Mouse (Mus musculus) MEL (cell line): ENCODE results near the gene Fam110c.

Source experiments
- BHLHE40 ChIP-seq: IDR thresholded peaks from 2 replicates; pipeline ENCODE4 v1.6.1; 2012; ENCODE audit warnings: low read depth, mild to moderate bottlenecking, inconsistent platforms, low read length, improper control_type of control experiment, borderline replicate concordance
- CTCF ChIP-seq, 3 experiments: IDR thresholded peaks in 2 of 3; conservative IDR thresholded peaks in 1 of 3; 2 replicates each; pipeline ENCODE4 v1.5.1; 2011 to 2012; ENCODE audit warnings: low read length in 3 of 3, low read depth in 2 of 3, mild to moderate bottlenecking in 2 of 3, improper control_type of control experiment in 1 of 3, inconsistent platforms in 1 of 3, mixed read lengths in 1 of 3, moderate library complexity in 1 of 3; ENCODE audit not compliant: control insufficient read depth in 1 of 3, insufficient read depth in 1 of 3, poor library complexity in 1 of 3, severe bottlenecking in 1 of 3
- GATA1 ChIP-seq: IDR thresholded peaks from 2 replicates; pipeline ENCODE4 v1.6.1; 2011; ENCODE audit warnings: low read depth, low read length, improper control_type of control experiment
- HCFC1 ChIP-seq: IDR thresholded peaks from 2 replicates; pipeline ENCODE4 v1.6.1; 2012; ENCODE audit warnings: low read depth, mild to moderate bottlenecking, inconsistent platforms, low read length, improper control_type of control experiment, moderate library complexity
- MEF2A ChIP-seq: IDR thresholded peaks from 2 replicates; pipeline ENCODE4 v1.6.1; 2014; ENCODE audit warnings: low read depth, mild to moderate bottlenecking, inconsistent platforms, low read length, improper control_type of control experiment; ENCODE audit not compliant: poor library complexity, insufficient replicate concordance, severe bottlenecking; ENCODE audit errors: extremely low read depth
- MXI1 ChIP-seq: IDR thresholded peaks from 2 replicates; pipeline ENCODE4 v1.6.1; 2011; ENCODE audit warnings: mild to moderate bottlenecking, low read depth, low read length, improper control_type of control experiment
- MYC ChIP-seq: IDR thresholded peaks from 2 replicates; pipeline ENCODE4 v1.6.1; 2011; ENCODE audit warnings: low read depth, mild to moderate bottlenecking, low read length, improper control_type of control experiment, moderate library complexity
- NRF1 ChIP-seq: IDR thresholded peaks from 2 replicates; pipeline ENCODE4 v1.6.1; 2014; ENCODE audit warnings: low read depth, mild to moderate bottlenecking, inconsistent platforms, low read length, improper control_type of control experiment, moderate library complexity; ENCODE audit not compliant: poor library complexity, insufficient read depth, severe bottlenecking
- POLR2A ChIP-seq, 2 experiments: IDR thresholded peaks; 2 replicates each; pipeline ENCODE4 v1.6.1; 2011 to 2012; ENCODE audit warnings: low read length in 2 of 2, mild to moderate bottlenecking in 2 of 2, control low read depth in 1 of 2, improper control_type of control experiment in 1 of 2, low read depth in 1 of 2, moderate library complexity in 1 of 2; ENCODE audit not compliant: control insufficient read depth in 1 of 2, insufficient read depth in 1 of 2, poor library complexity in 1 of 2
- SIN3A ChIP-seq: IDR thresholded peaks from 2 replicates; pipeline ENCODE4 v1.6.1; 2012; ENCODE audit warnings: low read length, improper control_type of control experiment, inconsistent platforms
- SMC3 ChIP-seq: IDR thresholded peaks from 2 replicates; pipeline ENCODE4 v1.6.1; 2011; ENCODE audit warnings: low read depth, low read length, improper control_type of control experiment
- TAL1 ChIP-seq: IDR thresholded peaks from 2 replicates; pipeline ENCODE4 v1.6.1; 2012; ENCODE audit warnings: mild to moderate bottlenecking, inconsistent platforms, low read length, moderate library complexity, mixed read lengths
- TCF12 ChIP-seq: IDR thresholded peaks from 2 replicates; pipeline ENCODE4 v1.6.1; 2014; ENCODE audit warnings: low read depth, mild to moderate bottlenecking, inconsistent platforms, low read length, improper control_type of control experiment, moderate library complexity
- ZMIZ1 ChIP-seq: IDR thresholded peaks from 2 replicates; pipeline ENCODE4 v1.6.1; 2012; ENCODE audit warnings: low read depth, mild to moderate bottlenecking, inconsistent platforms, low read length, improper control_type of control experiment, moderate library complexity

DNA sequence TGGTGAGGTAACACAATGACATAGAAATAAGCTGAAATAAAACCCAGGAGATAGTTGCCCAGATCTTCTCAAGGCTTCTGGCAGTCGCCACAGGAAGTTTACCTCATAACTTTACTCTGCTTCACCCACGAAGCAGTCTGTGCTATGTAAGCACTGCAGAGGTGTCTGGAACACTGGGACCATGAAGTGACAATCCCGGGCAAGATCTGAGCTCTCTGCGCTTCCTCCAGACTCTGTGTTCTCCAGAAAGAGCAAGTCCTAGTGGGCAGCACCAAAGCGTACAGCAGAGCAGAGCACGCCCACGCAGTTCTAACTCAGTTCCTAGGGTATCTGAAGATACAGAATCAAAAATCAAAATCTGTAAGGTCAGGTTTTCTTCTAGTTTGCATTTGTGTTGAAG lies 3.4 kb downstream of the Fam110c start:
- TF ChIP-seq CTCF (IDR thresholded peaks at IDR 0.05 in 2 of 3, conservative IDR thresholded peaks at IDR 0.05 in 1 of 3; ENCODE audit: control insufficient read depth in 1 of 3, insufficient read depth in 1 of 3, low read depth in 2 of 3, low read length in 3 of 3, poor library complexity in 1 of 3, severe bottlenecking in 1 of 3) = no peak
- no peak for TF ChIP-seq POLR2A (IDR thresholded peaks at IDR 0.05; ENCODE audit: control insufficient read depth in 1 of 2, insufficient read depth in 1 of 2, low read depth in 1 of 2, low read length in 2 of 2, poor library complexity in 1 of 2)
- TF ChIP-seq TAL1 = no peak
- no peak for TF ChIP-seq TCF12
- TF ChIP-seq GATA1 = no peak
- TF ChIP-seq MEF2A = no peak
- TF ChIP-seq HCFC1 = no peak
- TF ChIP-seq SIN3A = no peak
- no peak for TF ChIP-seq NRF1
- no peak for TF ChIP-seq MXI1
- no peak for TF ChIP-seq BHLHE40
- no peak for TF ChIP-seq MYC
- no peak for TF ChIP-seq ZMIZ1
- TF ChIP-seq SMC3 = no peak
